Mouse (Mus musculus): ENCODE measurements at regions not wholly inside any gene's neighbourhood (a gene's known extent, or its start where the extent isn't known, plus 50 kb on each side); places are given as distances from the start of the nearest gene placed in this dataset.

DNA sequence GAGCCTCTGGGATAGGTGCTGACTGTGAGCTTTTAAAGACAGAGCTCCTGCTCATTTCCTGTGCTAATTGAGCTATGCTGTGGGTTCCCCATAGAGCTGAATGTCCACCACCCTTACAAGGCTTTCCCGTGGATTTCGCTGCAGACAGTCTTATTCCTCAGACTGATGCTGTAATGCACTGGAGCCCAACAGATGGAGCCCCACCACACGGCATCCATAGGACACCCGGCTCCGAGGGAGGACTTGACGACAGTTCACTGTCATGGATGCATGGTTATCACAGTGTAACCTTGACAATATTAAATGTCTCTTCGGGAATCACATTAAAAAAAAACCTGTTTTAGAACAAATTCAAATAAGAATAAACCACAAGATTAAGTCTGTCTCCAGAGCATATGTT, 265.2 kb upstream of the BB014433 start:
- peak; percentile 20 to 35 for DNase-seq (ENCODE audit: low spot score in 2 of 2)
- intact Hi-C loops (cut with DNase I): no loop called here

DNA sequence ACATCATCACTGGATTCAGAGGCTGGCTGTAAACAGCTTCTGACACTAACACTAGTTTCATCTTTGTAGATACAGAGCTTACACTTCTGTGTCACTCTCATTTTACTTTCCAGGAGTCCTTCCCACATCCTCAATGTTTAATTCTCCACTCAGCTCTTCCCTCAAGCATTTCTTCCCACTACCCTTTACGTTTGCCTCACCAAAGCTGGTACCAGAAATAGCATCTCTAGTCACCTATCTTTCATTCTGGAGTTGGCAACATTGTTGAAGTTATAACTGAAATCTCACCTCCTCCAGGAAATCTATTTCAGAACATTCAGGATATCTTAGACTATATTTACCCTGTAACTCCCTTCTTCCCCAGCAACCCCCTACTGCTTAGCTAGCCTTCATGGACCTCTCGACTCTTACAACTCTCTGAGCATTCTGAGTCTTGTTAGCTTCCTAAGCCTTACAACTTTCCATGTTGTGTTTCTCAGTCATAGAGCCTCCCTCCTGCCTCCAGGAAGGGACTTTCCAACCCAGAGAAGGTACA, 258.3 kb upstream of the BB014433 start:
- intact Hi-C loops (cut with DNase I): loop anchor here (10.0 kb wide), 1 partner anchor 171 kb away; no protein-coding TSS in a partner anchor
- peak in 1 of 2 experiments; percentile 44 for DNase-seq (ENCODE audit: low spot score in 2 of 2)

GRCm38 (mm10) chr8:15273775-15274174, 227.9 kb upstream of the BB014433 start:
- intact Hi-C loops (cut with DNase I): loop anchor here (5.0 to 10.0 kb wide), 2 partner anchors 211 to 454 kb away; no protein-coding TSS in a partner anchor
- DNase-seq (ENCODE audit: low spot score in 2 of 2): no peak

GRCm38 (mm10) chr8:15271793-15272587, 226.1 kb upstream of the BB014433 start:
- no peak for DNase-seq (ENCODE audit: low spot score in 2 of 2)
- intact Hi-C loops (cut with DNase I): loop anchor here (5.0 to 10.0 kb wide), 2 partner anchors 213 to 455 kb away; no protein-coding TSS in a partner anchor

GRCm38 (mm10) chr8:15270290-15270689, 224.4 kb upstream of the BB014433 start:
- DNase-seq (ENCODE audit: low spot score in 2 of 2): peak; percentile 85 to 94
- intact Hi-C loops (cut with DNase I): loop anchor here (5.0 to 10.0 kb wide), 2 partner anchors 215 to 457 kb away; no protein-coding TSS in a partner anchor

- intact Hi-C loops (cut with DNase I): no loop called here
- peak in 1 of 2 experiments; percentile 39 for DNase-seq (ENCODE audit: low spot score in 2 of 2)
Measured at GRCm38 (mm10) chr8:15244770-15245485, 199.1 kb upstream of the BB014433 start.

DNA sequence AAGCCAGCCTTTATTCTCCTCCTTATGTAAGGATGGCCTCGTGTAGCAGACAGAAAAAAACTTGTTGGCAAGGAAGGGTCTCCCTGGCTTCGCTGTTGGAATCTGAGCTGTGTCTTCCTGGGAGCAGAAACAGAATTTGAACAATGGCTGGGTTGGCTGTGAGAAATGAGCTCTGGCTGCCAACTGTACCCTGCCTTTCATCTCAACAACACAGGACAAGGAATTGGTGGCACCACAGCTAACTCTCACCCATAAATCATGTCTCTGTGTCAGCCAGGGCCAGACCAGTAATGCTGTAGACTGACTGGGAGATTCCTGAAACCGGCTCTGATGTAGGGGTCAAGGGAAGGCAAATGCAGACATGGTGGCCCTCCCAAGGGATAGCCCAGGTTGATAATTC, 189.5 kb upstream of the BB014433 start:
- intact Hi-C loops (cut with DNase I): no loop called here
- no peak for DNase-seq (ENCODE audit: low spot score in 2 of 2)

GRCm38 (mm10) chr8:15233241-15233640, 187.4 kb upstream of the BB014433 start:
- no peak for DNase-seq (ENCODE audit: low spot score in 2 of 2)
- intact Hi-C loops (cut with DNase I): no loop called here

- DNase-seq (ENCODE audit: low spot score in 2 of 2): peak; percentile 39 to 51
- intact Hi-C loops (cut with DNase I): no loop called here
Measured at GRCm38 (mm10) chr8:15230217-15230616, 184.3 kb upstream of the BB014433 start.

DNA sequence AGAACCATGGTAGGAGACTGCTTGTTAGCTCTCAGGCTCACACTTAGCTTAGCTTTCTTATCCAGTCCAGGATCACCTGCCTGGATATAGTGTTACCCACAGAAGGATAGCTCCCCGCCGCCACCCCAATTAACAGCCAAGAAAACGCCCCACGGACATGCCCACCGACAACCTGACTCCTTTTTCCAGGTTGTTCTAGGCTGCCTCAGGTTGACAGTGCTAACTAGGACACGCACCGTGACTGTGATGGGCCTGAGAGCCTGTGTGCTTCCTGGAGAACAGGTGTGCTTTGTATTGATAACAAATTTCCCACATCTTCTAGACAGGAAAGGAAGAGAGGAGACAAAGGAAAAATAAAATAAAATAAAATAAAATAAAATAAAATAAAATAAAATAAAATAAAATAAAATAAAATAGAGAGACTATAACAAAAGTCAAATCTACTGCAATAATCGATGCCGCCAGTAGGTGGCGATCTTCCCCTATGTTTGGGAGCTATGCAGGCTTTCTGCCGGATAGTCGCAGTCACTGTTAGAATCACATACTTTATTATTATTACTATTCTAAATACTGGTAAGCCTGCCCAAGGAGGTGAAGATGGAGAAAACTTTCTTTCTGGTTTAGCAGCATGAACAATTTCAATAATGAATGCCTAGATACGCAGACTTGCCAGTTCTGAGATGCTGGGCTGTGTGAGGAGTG, 175.5 kb upstream of the BB014433 start:
- intact Hi-C loops (cut with DNase I): no loop called here
- peak; percentile 41 to 80 for DNase-seq (ENCODE audit: low spot score in 2 of 2)

GRCm38 (mm10) chr8:15209856-15210521, 164.1 kb upstream of the BB014433 start:
- intact Hi-C loops (cut with DNase I): no loop called here
- DNase-seq (ENCODE audit: low spot score in 2 of 2): no peak

GRCm38 (mm10) chr8:15201556-15201955, 155.7 kb upstream of the BB014433 start:
- DNase-seq (ENCODE audit: low spot score in 2 of 2): no peak
- intact Hi-C loops (cut with DNase I): loop anchor here (5.0 kb wide), 1 partner anchor 69 kb away; no protein-coding TSS in a partner anchor

GRCm38 (mm10) chr8:15190708-15191107, 144.8 kb upstream of the BB014433 start:
- intact Hi-C loops (cut with DNase I): no loop called here
- DNase-seq (ENCODE audit: low spot score in 2 of 2): no peak

DNA sequence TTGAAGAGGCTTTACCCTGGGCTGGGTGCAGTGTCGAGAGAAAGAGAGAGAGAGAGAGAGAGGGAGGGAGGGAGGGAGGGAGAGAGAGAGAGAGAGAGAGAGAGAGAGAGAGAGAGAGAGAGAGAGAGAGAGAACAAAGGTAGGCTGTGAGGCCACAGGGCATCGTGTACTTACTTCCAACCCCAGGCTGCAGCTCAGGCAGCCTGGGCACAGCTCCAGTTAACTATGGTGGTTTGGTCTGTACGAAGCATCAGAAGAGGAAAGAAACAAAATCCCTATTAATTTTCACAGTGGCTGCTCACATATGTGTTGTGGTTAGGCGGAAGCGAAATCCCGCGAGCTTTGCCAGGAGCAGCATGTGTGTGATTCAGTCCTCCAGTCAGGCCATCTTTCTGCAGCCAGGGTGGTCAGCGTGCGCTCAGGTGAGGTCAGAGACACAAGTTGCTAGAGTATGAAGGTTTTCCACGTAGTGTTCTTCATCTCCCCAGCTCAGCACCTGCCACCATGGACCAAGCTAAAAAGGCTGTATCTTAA, 143.3 kb upstream of the BB014433 start:
- intact Hi-C loops (cut with DNase I): no loop called here

More for the DNA sequence above, 143.3 kb upstream of the BB014433 start:
- no peak for DNase-seq (ENCODE audit: low spot score in 2 of 2)

Small RNAs in the stretch of these regions (microRNA-seq; reads per million reads assigned to microRNA genes)
- gene Gm25255: 0 reads per million in 2 experiments
- gene Gm25871: 0 reads per million in 2 experiments

Data from left cerebral cortex, postnatal 14 days (tissue).